Mouse (Mus musculus) forebrain, postnatal 0 days (tissue): ENCODE measurements around the gene Zdhhc6. TPM values are rescaled to one million over a fixed set of nuclear protein-coding genes. Genes with fewer than 3 reads are reported as not detected.

ENCODE experiments used
- ATAC-seq: fragments of 200-750 bp; cut with Nextera tagmentation; 2 replicates; pipeline ENCODE4 v1.8.0; 2017; ENCODE audit warnings: mild to moderate bottlenecking, moderate library complexity
- DNase-seq: peaks from one replicate; pipeline ENCODE4 v3.0.0-alpha.2; 2015
- H3K27ac ChIP-seq: fragments of 300-500 bp; sonication (generic); 2 replicates; pipeline ENCODE4 v1.5.1; 2014; ENCODE audit warnings: low read depth, mild to moderate bottlenecking, antibody characterized with exemption, low read length, moderate library complexity, mixed read lengths
- H3K27me3 ChIP-seq: fragments of 300-500 bp; sonication (generic); 2 replicates; pipeline ENCODE4 v1.6.1; 2014; ENCODE audit warnings: mild to moderate bottlenecking, low read length, mixed read lengths; ENCODE audit not compliant: insufficient read depth
- H3K36me3 ChIP-seq: fragments of 300-500 bp; sonication (generic); 2 replicates; pipeline ENCODE4 v1.6.1; 2014; ENCODE audit warnings: mild to moderate bottlenecking, moderate library complexity; ENCODE audit not compliant: insufficient read depth
- H3K4me1 ChIP-seq: fragments of 300-500 bp; sonication (generic); 2 replicates; pipeline ENCODE4 v1.6.1; 2014; ENCODE audit warnings: antibody characterized with exemption; ENCODE audit not compliant: insufficient read depth
- H3K4me2 ChIP-seq: fragments of 300-500 bp; sonication (generic); 2 replicates; pipeline ENCODE4 v1.6.1; 2014; ENCODE audit warnings: low read depth, mild to moderate bottlenecking, moderate library complexity
- H3K4me3 ChIP-seq: fragments of 300-500 bp; sonication (generic); 2 replicates; pipeline ENCODE4 v1.5.1; 2014; ENCODE audit warnings: low read depth, low read length, mixed read lengths
- H3K9ac ChIP-seq: fragments of 300-500 bp; sonication (generic); 2 replicates; pipeline ENCODE4 v1.6.1; 2014; ENCODE audit warnings: mild to moderate bottlenecking
- H3K9me3 ChIP-seq: fragments of 300-500 bp; sonication (generic); 2 replicates; pipeline ENCODE4 v1.6.1; 2016; ENCODE audit warnings: low read length
- CTCF ChIP-seq: sonication (generic); IDR thresholded peaks from 2 replicates; pipeline ENCODE4 v1.5.1; 2016; ENCODE audit warnings: antibody characterized with exemption, control low read depth, low read depth
- WGBS: fragments of 180-500 bp; shearing (Covaris S2); extraction: QIAGEN DNeasy Blood & Tissue Kit; methylation state at CpG from one replicate; pipeline ENCODE4 v1.1.7; 2014; 5-methylcytosine and 5-hydroxymethylcytosine counted together
- polyA plus RNA-seq: library from polyadenylated mRNA; unstranded; fragments of >200 nt; fragmentation: Nextera tagmentation; extraction: Ambion mirVana; gene quantifications from 2 replicates; pipeline ENCODE4 v1.2.1, GENCODE M21; 2015
- total RNA-seq: library from RNA; depleted of rRNA; stranded (reverse); fragments of >200 nt; gene quantifications from 2 replicates; pipeline ENCODE4 v1.2.3, GENCODE M21; 2014

The Zdhhc6 gene
- total and polyA plus RNA-seq, 2 experiments from 2014 or later, result 39.4 to 48.0 TPM

DNA sequence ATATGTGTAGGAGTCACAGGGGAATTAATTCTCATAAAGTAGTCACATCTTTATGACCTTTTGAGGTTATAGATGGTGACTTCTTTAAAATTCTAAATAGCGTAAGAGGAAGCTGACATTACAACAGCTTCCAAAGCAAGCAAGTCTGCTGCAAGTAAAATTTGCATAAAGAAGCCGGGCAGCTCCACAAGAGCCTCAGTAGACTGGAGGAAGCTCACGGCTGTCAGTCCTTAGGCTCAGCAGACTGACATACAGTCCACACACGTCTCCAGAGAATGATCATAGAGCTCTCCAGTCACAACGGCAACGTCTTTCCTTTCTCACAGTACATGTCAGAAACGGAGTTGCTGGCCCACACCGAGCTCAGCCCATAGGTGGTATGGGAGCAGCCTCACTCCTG, 4.0 kb downstream of the Zdhhc6 start:
- no peak for TF ChIP-seq CTCF
- 88% methylated on average over 8 of the region's 8 CpGs for WGBS

DNA sequence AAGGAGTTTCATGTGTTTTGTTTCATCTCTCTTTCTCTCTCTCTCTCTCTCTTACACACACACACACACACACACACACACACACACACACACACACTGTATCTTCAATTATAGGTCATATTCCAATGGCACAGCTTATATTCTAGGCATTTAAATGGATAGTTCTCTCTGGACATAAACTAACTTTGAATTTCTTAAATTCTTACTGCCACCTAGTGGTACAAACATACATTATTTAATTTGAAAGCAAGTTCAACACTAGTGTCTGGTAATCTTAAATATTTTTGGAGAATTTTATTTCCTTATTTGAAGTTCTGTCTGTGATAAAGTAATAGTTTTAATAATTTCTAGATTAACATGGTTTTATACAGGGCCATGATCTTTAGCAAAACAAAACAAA, 10.8 kb downstream of the Zdhhc6 start:
- Histone ChIP-seq H3K4me1 (no peaks in the 10 kb centered on the region), H3K27ac (no peak overlapping the region), H3K9ac (no peak overlapping the region), H3K4me2 (no peak overlapping the region), H3K4me3 (no peak overlapping the region), H3K9me3 (no peaks in the 10 kb centered on the region), H3K27me3 (no peaks in the 10 kb centered on the region), H3K36me3 (peaks cover 57% of the 10 kb centered on the region)
- no peak for DNase-seq
- TF ChIP-seq CTCF, result peak; percentile 55
- no peak for ATAC-seq

More for the DNA sequence above, 4.0 kb downstream of the Zdhhc6 start:
- no peaks in the 10 kb centered on the region for H3K27me3 ChIP-seq
- H3K36me3 ChIP-seq, result peaks cover 35% of the 10 kb centered on the region
- H3K27ac ChIP-seq, result no peak overlapping the region
- no peak overlapping the region for H3K4me3 ChIP-seq
- ATAC-seq (no peak), DNase-seq (no peak)
- no peak overlapping the region for H3K4me2 ChIP-seq
- peaks cover 8% of the 10 kb centered on the region for H3K4me1 ChIP-seq
- no peaks in the 10 kb centered on the region for H3K9me3 ChIP-seq
- no peak overlapping the region for H3K9ac ChIP-seq

DNA sequence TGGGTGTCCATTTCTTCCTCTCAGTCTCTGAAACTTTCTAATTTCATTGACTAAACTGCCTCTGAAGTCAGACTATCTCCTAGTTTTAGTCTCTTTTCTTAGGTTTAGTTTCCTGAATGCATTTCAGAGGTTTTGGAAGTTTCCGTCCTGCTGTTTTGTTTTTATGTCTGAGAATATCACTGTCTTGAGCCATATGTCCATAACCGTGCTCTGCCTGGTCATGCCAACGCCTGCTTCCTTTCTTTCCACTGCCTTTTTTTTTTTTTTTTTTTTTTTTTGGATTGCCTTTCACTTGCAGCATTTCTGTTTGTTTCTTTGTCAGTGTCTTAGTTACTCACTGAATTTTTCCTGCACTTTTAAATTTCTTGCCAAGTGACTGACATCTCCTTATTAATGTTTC, 15.3 kb downstream of the Zdhhc6 start:
- no peak overlapping the region for H3K4me2 ChIP-seq
- H3K27me3 ChIP-seq, result no peaks in the 10 kb centered on the region
- H3K27ac ChIP-seq, result no peak overlapping the region
- DNase-seq (no peak), ATAC-seq (no peak)
- H3K4me3 ChIP-seq, result no peak overlapping the region
- TF ChIP-seq CTCF, result no peak
- WGBS, result 90% methylated on average over 3 of the region's 3 CpGs
- H3K36me3 ChIP-seq, result peaks cover 55% of the 10 kb centered on the region
- H3K4me1 ChIP-seq, result no peaks in the 10 kb centered on the region
- no peak overlapping the region for H3K9ac ChIP-seq
- H3K9me3 ChIP-seq, result no peaks in the 10 kb centered on the region

DNA sequence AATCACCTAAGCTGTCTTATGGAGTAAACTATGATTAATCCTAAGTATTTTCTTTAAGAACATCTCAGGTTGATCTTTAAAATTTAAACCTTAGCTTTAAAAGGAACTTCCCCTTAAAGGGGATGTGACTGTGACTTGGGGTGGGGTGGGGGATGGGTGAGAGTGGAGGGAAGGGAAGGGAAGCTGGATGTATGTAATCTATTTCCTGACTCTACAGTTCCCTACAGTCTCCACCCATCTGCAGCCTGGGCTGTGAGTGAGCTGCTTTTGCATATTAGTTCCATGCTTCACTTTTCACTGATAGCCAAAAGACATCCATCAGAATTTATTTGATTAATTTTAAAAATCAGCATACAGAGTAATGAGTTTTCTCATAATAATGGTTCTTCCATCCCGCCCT, 16.5 kb downstream of the Zdhhc6 start:
- Histone ChIP-seq H3K9me3 (no peaks in the 10 kb centered on the region), H3K27me3 (no peaks in the 10 kb centered on the region), H3K27ac (no peak overlapping the region), H3K9ac (no peak overlapping the region), H3K4me2 (no peak overlapping the region), H3K4me3 (no peak overlapping the region), H3K36me3 (peaks cover 58% of the 10 kb centered on the region), H3K4me1 (no peaks in the 10 kb centered on the region)
- ATAC-seq (no peak), DNase-seq (no peak)
- 93% methylated on average over 1 of the region's 1 CpGs for WGBS
- no peak for TF ChIP-seq CTCF

DNA sequence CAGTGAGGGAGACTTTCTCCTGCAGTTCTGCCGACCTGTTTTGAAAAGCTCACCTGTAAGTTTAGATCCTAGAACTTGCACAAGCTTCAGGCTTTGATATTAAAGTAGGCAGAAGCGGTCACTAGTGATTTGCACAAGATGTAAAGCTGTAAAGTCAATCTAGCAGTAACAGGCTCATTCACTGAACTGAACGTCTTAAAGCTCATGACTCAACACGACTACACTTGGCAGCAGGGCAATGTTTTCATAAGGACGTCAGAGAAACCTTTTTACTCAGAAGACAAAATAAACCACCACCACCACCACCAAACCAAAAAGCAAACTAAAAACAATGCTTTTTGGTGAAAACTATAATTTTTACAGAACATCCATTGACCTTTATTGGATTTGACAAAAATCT, 17.9 kb downstream of the Zdhhc6 start:
- Histone ChIP-seq H3K4me3 (no peak overlapping the region), H3K36me3 (peaks cover 50% of the 10 kb centered on the region), H3K27ac (no peak overlapping the region), H3K27me3 (no peaks in the 10 kb centered on the region), H3K4me1 (no peaks in the 10 kb centered on the region), H3K9ac (no peak overlapping the region), H3K9me3 (no peaks in the 10 kb centered on the region), H3K4me2 (no peak overlapping the region)
- ATAC-seq (no peak), DNase-seq (no peak)
- TF ChIP-seq CTCF, result no peak
- WGBS, result 87% methylated on average over 5 of the region's 5 CpGs

DNA sequence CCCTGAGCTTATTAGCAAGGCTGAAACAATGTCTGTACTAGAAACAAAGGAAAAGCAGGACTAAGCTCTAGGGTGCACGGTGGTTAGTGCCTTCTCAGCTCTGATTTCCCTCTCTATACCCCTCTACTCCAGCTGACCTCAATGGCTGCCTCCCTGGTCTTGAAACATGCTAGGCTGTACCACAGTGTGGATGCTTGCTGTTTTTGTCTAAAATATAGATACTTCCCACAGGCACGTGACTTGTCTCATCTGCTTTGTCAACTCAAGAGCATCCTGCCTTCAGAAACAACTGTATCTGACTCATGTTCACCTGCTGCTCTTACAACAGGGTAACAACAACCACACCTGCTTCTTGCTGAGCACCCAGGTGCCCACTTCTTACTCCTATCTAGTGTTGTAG, 18.3 kb downstream of the Zdhhc6 start:
- peaks cover 48% of the 10 kb centered on the region for H3K36me3 ChIP-seq
- WGBS, result 90% methylated on average over 2 of the region's 2 CpGs
- ATAC-seq, result no peak
- H3K9ac ChIP-seq, result no peak overlapping the region
- H3K9me3 ChIP-seq, result no peaks in the 10 kb centered on the region
- no peak overlapping the region for H3K4me2 ChIP-seq
- TF ChIP-seq CTCF, result no peak
- DNase-seq, result no peak
- H3K4me1 ChIP-seq, result no peaks in the 10 kb centered on the region
- no peaks in the 10 kb centered on the region for H3K27me3 ChIP-seq
- H3K4me3 ChIP-seq, result no peak overlapping the region
- H3K27ac ChIP-seq, result no peak overlapping the region

DNA sequence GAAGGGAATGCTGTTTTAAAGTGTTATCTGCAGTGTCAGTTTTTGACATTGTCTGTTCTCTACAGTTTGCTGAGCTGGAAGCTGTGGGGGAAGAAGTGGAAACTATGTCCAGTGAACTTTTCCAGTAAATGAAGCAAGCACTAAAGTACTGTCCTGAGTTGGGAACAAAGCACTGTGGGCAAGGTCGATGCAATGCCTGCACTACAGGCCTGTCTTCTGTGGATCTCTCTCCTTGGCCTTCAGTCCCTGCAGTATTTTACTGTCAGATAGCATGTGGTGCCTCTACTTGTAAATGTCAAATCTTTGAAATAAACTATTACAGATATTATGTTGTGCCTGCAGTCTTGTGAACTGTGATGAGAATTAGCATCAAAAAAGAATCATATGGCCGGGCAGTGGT, 19.5 kb downstream of the Zdhhc6 start:
- Histone ChIP-seq H3K27me3 (no peaks in the 10 kb centered on the region), H3K36me3 (peaks cover 36% of the 10 kb centered on the region), H3K9ac (no peak overlapping the region), H3K4me1 (no peaks in the 10 kb centered on the region), H3K27ac (no peak overlapping the region), H3K9me3 (no peaks in the 10 kb centered on the region), H3K4me3 (no peak overlapping the region), H3K4me2 (no peak overlapping the region)
- no peak for TF ChIP-seq CTCF
- ATAC-seq, result no peak
- WGBS, result 87% methylated on average over 2 of the region's 2 CpGs
- no peak for DNase-seq

DNA sequence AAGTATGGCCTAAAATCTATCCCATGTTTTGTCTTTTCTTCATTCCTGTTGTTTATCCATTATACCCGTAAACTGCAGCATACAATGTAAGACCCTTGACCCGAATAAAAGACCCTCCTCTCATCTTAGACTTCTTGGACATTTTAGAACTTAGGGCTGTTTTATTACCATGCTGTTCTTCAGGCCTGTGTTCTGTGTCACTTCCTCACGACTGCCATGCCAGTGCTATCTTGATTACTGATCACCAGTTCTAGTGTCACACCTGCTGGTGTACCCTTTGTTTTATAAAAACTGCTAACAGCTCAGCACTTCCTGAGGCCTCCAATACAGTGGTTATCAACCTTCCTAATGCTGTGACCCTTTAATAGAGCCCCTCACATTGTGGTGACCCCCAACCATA, 20.3 kb downstream of the Zdhhc6 start:
- H3K4me3 ChIP-seq, result no peak overlapping the region
- H3K4me1 ChIP-seq, result no peaks in the 10 kb centered on the region
- ATAC-seq (no peak), DNase-seq (no peak)
- H3K4me2 ChIP-seq, result no peak overlapping the region
- no peaks in the 10 kb centered on the region for H3K9me3 ChIP-seq
- H3K36me3 ChIP-seq, result peaks cover 32% of the 10 kb centered on the region
- no peak overlapping the region for H3K9ac ChIP-seq
- H3K27me3 ChIP-seq, result no peaks in the 10 kb centered on the region
- TF ChIP-seq CTCF, result no peak
- WGBS, result 94% methylated on average over 3 of the region's 3 CpGs
- H3K27ac ChIP-seq, result no peak overlapping the region
